Mouse (Mus musculus): Measurements from ENCODE around the gene Nod1. TPM values are rescaled to one million over a fixed set of nuclear protein-coding genes. Genes with fewer than 3 reads are reported as not detected.

Gene Nod1
- polyA plus RNA-seq, 1 experiment, result 1.5 TPM

- Histone ChIP-seq H3K36me3 (replicated peaks; ENCODE audit: low read length) (no peaks in the 10 kb centered on the region), H3K4me1 (peaks cover 27% of the 10 kb centered on the region), H3K9me3 (no peaks in the 10 kb centered on the region), H3K27me3 (replicated peaks) (peaks cover 38% of the 10 kb centered on the region), H3K4me3 (replicated peaks) (no peak overlapping the region)
- TF ChIP-seq FLI1 (IDR thresholded peaks at IDR 0.05; ENCODE audit: low read length) (no peak), GATA1 (IDR thresholded peaks at IDR 0.05; ENCODE audit: borderline replicate concordance, low read length) (no peak)
These were observed 55.5 kb downstream of the Nod1 start for GRCm38 (mm10) chr6:54916941-54917340.

DNA sequence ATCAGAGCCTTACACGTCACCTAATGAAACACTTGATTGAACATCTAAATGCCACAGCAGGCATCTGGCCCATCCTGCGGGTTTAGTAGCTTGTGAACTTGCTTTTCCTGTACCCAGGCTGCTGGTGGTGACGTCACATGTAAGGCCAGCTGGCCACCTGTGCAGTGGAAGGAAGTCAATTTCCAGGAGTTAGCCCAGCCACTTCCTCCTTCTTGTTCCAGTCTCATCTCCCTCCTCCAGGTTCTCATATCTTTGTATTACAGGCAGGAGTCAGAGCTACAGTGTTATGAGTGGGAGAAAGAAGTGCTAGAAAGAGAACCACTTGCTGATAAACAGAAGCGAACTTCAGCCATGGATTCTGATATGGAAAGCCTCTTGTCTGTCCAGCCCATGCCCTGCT is 56.2 kb downstream of the Nod1 start:
- no peaks in the 10 kb centered on the region for H3K9me3 ChIP-seq
- TF ChIP-seq FLI1 (IDR thresholded peaks at IDR 0.05; ENCODE audit: low read length) (no peak), GATA1 (IDR thresholded peaks at IDR 0.05; ENCODE audit: borderline replicate concordance, low read length) (no peak)
- H3K27me3 ChIP-seq (replicated peaks), result peaks cover 31% of the 10 kb centered on the region
- H3K4me1 ChIP-seq, result peaks cover 27% of the 10 kb centered on the region
- H3K36me3 ChIP-seq (replicated peaks; ENCODE audit: low read length), result no peaks in the 10 kb centered on the region
- H3K4me3 ChIP-seq (replicated peaks), result no peak overlapping the region

DNA sequence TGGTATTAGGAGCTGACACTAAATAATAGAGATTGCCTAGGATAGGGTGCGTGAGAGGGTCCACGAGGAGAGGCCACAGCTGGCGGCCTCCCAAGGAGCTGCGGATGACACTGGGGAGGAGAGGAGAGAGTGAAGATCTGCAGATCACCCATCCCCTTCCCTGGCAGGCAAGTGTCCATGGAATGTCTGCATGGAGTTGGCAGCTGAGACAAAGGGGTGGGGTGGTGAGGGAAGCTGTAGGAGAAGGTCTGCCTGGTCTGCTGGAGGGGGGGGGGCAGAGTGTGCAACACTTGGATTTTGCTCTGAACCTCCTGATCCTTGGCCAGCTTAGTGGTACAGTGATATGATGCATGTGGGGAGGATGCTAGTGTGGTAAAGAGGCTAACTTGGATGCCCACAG is 57.4 kb downstream of the Nod1 start:
- H3K9me3 ChIP-seq, result no peaks in the 10 kb centered on the region
- no peaks in the 10 kb centered on the region for H3K36me3 ChIP-seq (replicated peaks; ENCODE audit: low read length)
- peaks cover 27% of the 10 kb centered on the region for H3K4me1 ChIP-seq
- no peak overlapping the region for H3K4me3 ChIP-seq (replicated peaks)
- H3K27me3 ChIP-seq (replicated peaks), result peaks cover 23% of the 10 kb centered on the region
- no peak for TF ChIP-seq GATA1 (IDR thresholded peaks at IDR 0.05; ENCODE audit: borderline replicate concordance, low read length)
- no peak for TF ChIP-seq FLI1 (IDR thresholded peaks at IDR 0.05; ENCODE audit: low read length)

DNA sequence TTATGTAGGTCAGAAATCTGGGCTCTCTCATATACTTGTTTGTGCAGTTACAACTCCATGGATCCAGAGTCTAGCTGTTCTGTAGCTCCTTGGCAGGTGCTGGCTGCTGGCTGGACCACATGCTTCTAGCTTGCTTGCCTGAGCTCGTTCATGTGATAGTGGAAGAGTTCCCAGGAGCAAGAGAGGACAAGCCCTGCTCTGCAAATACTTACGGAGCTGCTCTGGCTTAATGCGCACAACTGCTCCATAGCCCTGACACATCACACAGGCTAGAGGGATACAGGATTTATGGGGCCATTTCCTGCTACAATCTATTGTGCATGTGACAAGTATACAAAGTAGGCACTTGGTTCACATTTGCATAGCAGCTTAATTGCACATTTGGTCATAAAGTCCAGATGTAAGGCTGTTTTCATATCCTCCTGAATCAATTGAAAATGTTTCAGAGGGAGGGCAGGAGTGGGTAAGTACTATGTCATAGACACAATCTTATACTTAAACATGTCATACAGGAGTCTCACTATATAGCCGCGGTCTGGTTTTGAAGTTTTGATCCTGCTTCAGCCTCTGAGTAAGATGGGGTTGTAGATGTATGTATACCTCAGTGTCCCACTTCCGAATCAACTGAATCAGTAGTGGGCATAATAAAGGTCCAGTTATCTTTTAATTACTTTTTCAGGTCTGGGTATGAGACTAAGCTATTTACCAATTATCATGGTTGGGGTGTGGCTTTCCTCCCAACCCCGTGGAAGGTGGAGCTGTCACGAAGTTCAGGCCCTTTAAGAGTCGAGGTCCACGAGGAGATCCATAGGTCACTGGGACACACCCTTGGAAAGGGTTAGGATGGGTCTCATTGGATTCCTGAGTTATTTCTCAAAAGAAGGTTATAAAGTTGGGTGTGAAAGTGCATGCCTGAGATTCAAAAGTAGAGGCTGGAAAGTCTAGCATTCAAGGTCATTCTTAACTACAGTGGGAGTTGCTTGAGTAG is 66.1 kb downstream of the Nod1 start:
- H3K36me3 ChIP-seq (replicated peaks; ENCODE audit: low read length), result peaks cover 5% of the 10 kb centered on the region
- H3K9me3 ChIP-seq, result peaks cover 6% of the 10 kb centered on the region
- peaks cover 8% of the 10 kb centered on the region for H3K27me3 ChIP-seq (replicated peaks)
- H3K4me3 ChIP-seq (replicated peaks), result no peak overlapping the region
- no peak for TF ChIP-seq FLI1 (IDR thresholded peaks at IDR 0.05; ENCODE audit: low read length)
- no peak for TF ChIP-seq GATA1 (IDR thresholded peaks at IDR 0.05; ENCODE audit: borderline replicate concordance, low read length)
- no peaks in the 10 kb centered on the region for H3K4me1 ChIP-seq

DNA sequence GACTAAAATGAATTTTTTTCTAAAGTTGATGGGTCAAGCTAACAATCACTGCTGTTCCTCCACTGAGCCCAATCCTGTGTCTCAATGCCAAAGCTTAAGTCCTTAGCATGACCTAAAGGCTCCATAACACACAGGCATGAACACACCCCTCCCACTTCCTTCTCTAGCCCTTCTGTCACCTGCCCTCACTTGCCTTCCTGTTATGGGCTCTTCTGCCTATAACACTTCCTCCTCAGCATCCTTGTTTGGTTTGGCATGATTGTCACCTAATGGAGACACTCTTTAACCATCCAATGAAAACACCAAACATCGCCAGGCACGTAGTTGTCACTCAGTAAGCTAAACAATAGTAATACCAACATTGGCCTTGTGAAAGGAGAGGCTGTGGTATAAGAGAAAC is 69.9 kb downstream of the Nod1 start:
- Histone ChIP-seq H3K4me1 (no peaks in the 10 kb centered on the region), H3K36me3 (replicated peaks; ENCODE audit: low read length) (peaks cover 10% of the 10 kb centered on the region), H3K9me3 (peaks cover 10% of the 10 kb centered on the region), H3K4me3 (replicated peaks) (no peak overlapping the region), H3K27me3 (replicated peaks) (peaks cover 6% of the 10 kb centered on the region)
- TF ChIP-seq GATA1 (IDR thresholded peaks at IDR 0.05; ENCODE audit: borderline replicate concordance, low read length), result no peak
- no peak for TF ChIP-seq FLI1 (IDR thresholded peaks at IDR 0.05; ENCODE audit: low read length)

- H3K36me3 ChIP-seq (replicated peaks; ENCODE audit: low read length), result peaks cover 15% of the 10 kb centered on the region
- H3K4me1 ChIP-seq, result no peaks in the 10 kb centered on the region
- TF ChIP-seq GATA1 (IDR thresholded peaks at IDR 0.05; ENCODE audit: borderline replicate concordance, low read length), result no peak
- TF ChIP-seq FLI1 (IDR thresholded peaks at IDR 0.05; ENCODE audit: low read length), result no peak
- peaks cover 2% of the 10 kb centered on the region for H3K27me3 ChIP-seq (replicated peaks)
- peaks cover 10% of the 10 kb centered on the region for H3K9me3 ChIP-seq
- H3K4me3 ChIP-seq (replicated peaks), result no peak overlapping the region
These were observed 72.2 kb downstream of the Nod1 start for GRCm38 (mm10) chr6:54900256-54900655.

- no peaks in the 10 kb centered on the region for H3K9me3 ChIP-seq
- peaks cover 51% of the 10 kb centered on the region for H3K36me3 ChIP-seq (replicated peaks; ENCODE audit: low read length)
- no peak for TF ChIP-seq FLI1 (IDR thresholded peaks at IDR 0.05; ENCODE audit: low read length)
- TF ChIP-seq GATA1 (IDR thresholded peaks at IDR 0.05; ENCODE audit: borderline replicate concordance, low read length), result no peak
- H3K27me3 ChIP-seq (replicated peaks), result no peaks in the 10 kb centered on the region
- H3K4me1 ChIP-seq, result peaks cover 9% of the 10 kb centered on the region
- H3K4me3 ChIP-seq (replicated peaks), result no peak overlapping the region
These were observed 81.0 kb downstream of the Nod1 start for GRCm38 (mm10) chr6:54891384-54891783.

DNA sequence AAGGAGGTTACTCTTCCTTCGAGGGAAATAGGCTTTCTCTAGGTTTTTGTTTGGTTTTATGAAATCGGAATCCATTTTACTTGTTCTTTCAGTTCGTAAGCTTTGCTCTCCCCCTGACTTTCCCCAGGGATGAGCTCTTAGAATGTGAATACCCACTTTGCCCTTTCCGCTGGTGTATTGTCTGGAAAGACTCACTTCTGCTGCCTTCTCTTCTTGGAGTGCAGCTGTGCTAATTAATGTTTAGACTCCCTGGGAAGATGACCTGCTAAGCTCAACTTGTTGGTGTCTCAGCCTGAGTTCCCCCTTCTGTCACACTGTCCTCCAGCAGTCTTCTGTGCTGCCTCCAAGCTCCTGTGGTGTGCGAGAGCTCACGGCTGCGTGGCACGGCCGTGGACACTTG is 82.2 kb downstream of the Nod1 start:
- Histone ChIP-seq H3K36me3 (replicated peaks; ENCODE audit: low read length) (peaks cover 58% of the 10 kb centered on the region), H3K4me1 (peaks cover 9% of the 10 kb centered on the region)

GRCm38 (mm10) chr6:54886195-54886594 is 86.2 kb downstream of the Nod1 start:
- Histone ChIP-seq H3K4me1 (peaks cover 6% of the 10 kb centered on the region), H3K36me3 (replicated peaks; ENCODE audit: low read length) (peaks cover 56% of the 10 kb centered on the region), H3K9me3 (no peaks in the 10 kb centered on the region), H3K4me3 (replicated peaks) (no peak overlapping the region), H3K27me3 (replicated peaks) (no peaks in the 10 kb centered on the region)
- TF ChIP-seq GATA1 (IDR thresholded peaks at IDR 0.05; ENCODE audit: borderline replicate concordance, low read length) (no peak), FLI1 (IDR thresholded peaks at IDR 0.05; ENCODE audit: low read length) (no peak)

More for the DNA sequence above, 82.2 kb downstream of the Nod1 start:
- Histone ChIP-seq H3K9me3 (no peaks in the 10 kb centered on the region), H3K27me3 (replicated peaks) (no peaks in the 10 kb centered on the region), H3K4me3 (replicated peaks) (no peak overlapping the region)
- TF ChIP-seq FLI1 (IDR thresholded peaks at IDR 0.05; ENCODE audit: low read length) (no peak), GATA1 (IDR thresholded peaks at IDR 0.05; ENCODE audit: borderline replicate concordance, low read length) (no peak)

GRCm38 (mm10) chr6:54883424-54883823 is 89.0 kb downstream of the Nod1 start:
- H3K36me3 ChIP-seq (replicated peaks; ENCODE audit: low read length), result peaks cover 59% of the 10 kb centered on the region

More at GRCm38 (mm10) chr6:54883424-54883823, 89.0 kb downstream of the Nod1 start:
- H3K4me3 ChIP-seq (replicated peaks), result no peak overlapping the region
- no peaks in the 10 kb centered on the region for H3K27me3 ChIP-seq (replicated peaks)
- TF ChIP-seq GATA1 (IDR thresholded peaks at IDR 0.05; ENCODE audit: borderline replicate concordance, low read length), result no peak
- no peak for TF ChIP-seq FLI1 (IDR thresholded peaks at IDR 0.05; ENCODE audit: low read length)
- H3K9me3 ChIP-seq, result no peaks in the 10 kb centered on the region
- H3K4me1 ChIP-seq, result no peaks in the 10 kb centered on the region; the same call in 1 of the 2 replicates

Data from megakaryocyte, embryonic 14.5 days (primary cell).